Mouse (Mus musculus) hindbrain, embryonic 16.5 days (tissue): ENCODE results near the gene Sema5a. TPM values are rescaled to one million over a fixed set of nuclear protein-coding genes. Genes with fewer than 3 reads are reported as not detected.

Source experiments
- ATAC-seq: fragments of 200-750 bp; cut with Nextera tagmentation; 2 replicates; pipeline ENCODE4 v1.8.0; 2017; ENCODE audit warnings: moderate TSS enrichment, moderate library complexity
- H3K27ac ChIP-seq: fragments of 300-500 bp; sonication (generic); 2 replicates; pipeline ENCODE4 v1.5.1; 2014; ENCODE audit warnings: low read depth, mild to moderate bottlenecking, control low read depth, low read length, moderate library complexity
- H3K27me3 ChIP-seq: fragments of 300-500 bp; sonication (generic); replicated peaks from 2 replicates; pipeline ENCODE4 v1.6.1; 2014; ENCODE audit warnings: low read length; ENCODE audit not compliant: control insufficient read depth, insufficient read depth
- H3K36me3 ChIP-seq: fragments of 300-500 bp; sonication (generic); 2 replicates; pipeline ENCODE4 v1.6.1; 2014; ENCODE audit warnings: mild to moderate bottlenecking, low read length, moderate library complexity, mixed read lengths; ENCODE audit not compliant: control insufficient read depth, insufficient read depth
- H3K4me1 ChIP-seq: fragments of 300-500 bp; sonication (generic); 2 replicates; pipeline ENCODE4 v1.6.1; 2014; ENCODE audit warnings: low read depth, low read length; ENCODE audit not compliant: control insufficient read depth, insufficient read depth
- H3K4me2 ChIP-seq: fragments of 300-500 bp; sonication (generic); 2 replicates; pipeline ENCODE4 v1.6.1; 2014; ENCODE audit warnings: mild to moderate bottlenecking, low read length, control low read depth, moderate library complexity
- H3K4me3 ChIP-seq: fragments of 300-500 bp; sonication (generic); 2 replicates; pipeline ENCODE4 v1.5.1; 2014; ENCODE audit warnings: mild to moderate bottlenecking, low read length, control low read depth, moderate library complexity
- H3K9ac ChIP-seq: fragments of 300-500 bp; sonication (generic); 2 replicates; pipeline ENCODE4 v1.6.1; 2014; ENCODE audit warnings: low read depth, mild to moderate bottlenecking, control low read depth, low read length, moderate library complexity
- H3K9me3 ChIP-seq: fragments of 300-500 bp; sonication (generic); 2 replicates; pipeline ENCODE4 v1.6.1; 2014; ENCODE audit warnings: mild to moderate bottlenecking, low read length, moderate library complexity; ENCODE audit not compliant: control insufficient read depth
- WGBS: fragments of 180-500 bp; shearing (Covaris S2); extraction: QIAGEN DNeasy Blood & Tissue Kit; methylation state at CpG from one replicate; pipeline ENCODE4 v1.1.7; 2014; 5-methylcytosine and 5-hydroxymethylcytosine counted together
- polyA plus RNA-seq: library from polyadenylated mRNA; unstranded; fragments of >200 nt; fragmentation: Nextera tagmentation; extraction: Ambion mirVana; gene quantifications from 2 replicates; pipeline ENCODE4 v1.2.1, GENCODE M21; 2015

The Sema5a gene
- polyA plus RNA-seq, 1 experiment from 2014 or later: 10.1 TPM

- no peak for ATAC-seq
- 83% methylated on average over 3 of the region's 3 CpGs for WGBS
- no peak overlapping the region for H3K9ac ChIP-seq
Measured at GRCm38 (mm10) chr15:32654046-32654445, 409.4 kb downstream of the Sema5a start.

GRCm38 (mm10) chr15:32656017-32656416 is 411.4 kb downstream of the Sema5a start:
- Histone ChIP-seq H3K4me2 (no peak overlapping the region), H3K9ac (no peak overlapping the region), H3K27me3 (no peaks in the 10 kb centered on the region), H3K27ac (no peak overlapping the region), H3K4me3 (no peak overlapping the region), H3K4me1 (no peaks in the 10 kb centered on the region), H3K36me3 (no peaks in the 10 kb centered on the region), H3K9me3 (no peaks in the 10 kb centered on the region)
- WGBS: 62% methylated on average over 4 of the region's 4 CpGs
- no peak for ATAC-seq

More at GRCm38 (mm10) chr15:32654046-32654445, 409.4 kb downstream of the Sema5a start:
- Histone ChIP-seq H3K27ac (no peak overlapping the region), H3K27me3 (no peaks in the 10 kb centered on the region), H3K4me2 (no peak overlapping the region), H3K36me3 (no peaks in the 10 kb centered on the region), H3K4me1 (no peaks in the 10 kb centered on the region), H3K9me3 (no peaks in the 10 kb centered on the region), H3K4me3 (no peak overlapping the region)

- Histone ChIP-seq H3K9me3 (no peaks in the 10 kb centered on the region), H3K27ac (no peak overlapping the region), H3K4me2 (no peak overlapping the region), H3K36me3 (no peaks in the 10 kb centered on the region), H3K27me3 (no peaks in the 10 kb centered on the region), H3K9ac (no peak overlapping the region), H3K4me3 (no peak overlapping the region), H3K4me1 (no peaks in the 10 kb centered on the region)
- ATAC-seq: no peak
- 84% methylated on average over 1 of the region's 1 CpGs for WGBS
Measured at GRCm38 (mm10) chr15:32676446-32676845, 431.8 kb downstream of the Sema5a start.

- no peak for ATAC-seq
- Histone ChIP-seq H3K27me3 (no peaks in the 10 kb centered on the region), H3K4me3 (no peak overlapping the region), H3K4me2 (no peak overlapping the region), H3K9me3 (no peaks in the 10 kb centered on the region), H3K4me1 (no peaks in the 10 kb centered on the region), H3K36me3 (no peaks in the 10 kb centered on the region), H3K9ac (no peak overlapping the region), H3K27ac (no peak overlapping the region)
- 78% methylated on average over 4 of the region's 4 CpGs for WGBS
Measured at GRCm38 (mm10) chr15:32685152-32685551, 440.5 kb downstream of the Sema5a start.

- H3K9ac ChIP-seq: no peak overlapping the region
- no peaks in the 10 kb centered on the region for H3K27me3 ChIP-seq
- H3K27ac ChIP-seq: no peak overlapping the region
- no peak for ATAC-seq
- H3K36me3 ChIP-seq: no peaks in the 10 kb centered on the region
- no peak overlapping the region for H3K4me3 ChIP-seq
- no peak overlapping the region for H3K4me2 ChIP-seq
- no peaks in the 10 kb centered on the region for H3K9me3 ChIP-seq
- no peaks in the 10 kb centered on the region for H3K4me1 ChIP-seq
Measured at GRCm38 (mm10) chr15:32691021-32691420, 446.4 kb downstream of the Sema5a start.

GRCm38 (mm10) chr15:32693006-32693405 is 448.4 kb downstream of the Sema5a start:
- H3K4me2 ChIP-seq: no peak overlapping the region
- H3K27ac ChIP-seq: no peak overlapping the region
- ATAC-seq: no peak
- no peak overlapping the region for H3K9ac ChIP-seq
- WGBS: 91% methylated on average over 2 of the region's 2 CpGs
- no peaks in the 10 kb centered on the region for H3K27me3 ChIP-seq
- no peaks in the 10 kb centered on the region for H3K4me1 ChIP-seq
- H3K9me3 ChIP-seq: no peaks in the 10 kb centered on the region
- no peak overlapping the region for H3K4me3 ChIP-seq
- no peaks in the 10 kb centered on the region for H3K36me3 ChIP-seq

GRCm38 (mm10) chr15:32717298-32717985 is 472.8 kb downstream of the Sema5a start:
- H3K27me3 ChIP-seq: no peaks in the 10 kb centered on the region
- H3K4me1 ChIP-seq: no peaks in the 10 kb centered on the region
- ATAC-seq: no peak
- H3K4me3 ChIP-seq: no peak overlapping the region
- H3K9me3 ChIP-seq: no peaks in the 10 kb centered on the region
- H3K9ac ChIP-seq: no peak overlapping the region
- 87% methylated on average over 4 of the region's 4 CpGs for WGBS
- no peak overlapping the region for H3K4me2 ChIP-seq
- no peaks in the 10 kb centered on the region for H3K36me3 ChIP-seq
- H3K27ac ChIP-seq: no peak overlapping the region

- H3K27me3 ChIP-seq: no peaks in the 10 kb centered on the region
- no peaks in the 10 kb centered on the region for H3K9me3 ChIP-seq
- peak; percentile 98 for ATAC-seq
Measured at GRCm38 (mm10) chr15:32718293-32718963, 473.8 kb downstream of the Sema5a start.

GRCm38 (mm10) chr15:32718964-32719311 is 474.3 kb downstream of the Sema5a start:
- Histone ChIP-seq H3K4me2 (no peak overlapping the region), H3K36me3 (no peaks in the 10 kb centered on the region), H3K27me3 (no peaks in the 10 kb centered on the region), H3K4me1 (no peaks in the 10 kb centered on the region), H3K9me3 (no peaks in the 10 kb centered on the region), H3K9ac (no peak overlapping the region), H3K27ac (no peak overlapping the region), H3K4me3 (no peak overlapping the region)
- ATAC-seq: peak; percentile 42; the same call in 1 of the 2 replicates
- WGBS: 96% methylated on average over 1 of the region's 1 CpGs

More at GRCm38 (mm10) chr15:32718293-32718963, 473.8 kb downstream of the Sema5a start:
- H3K4me3 ChIP-seq: no peak overlapping the region
- H3K4me1 ChIP-seq: no peaks in the 10 kb centered on the region
- no peak overlapping the region for H3K9ac ChIP-seq
- H3K27ac ChIP-seq: no peak overlapping the region
- 41% methylated on average over 4 of the region's 4 CpGs for WGBS
- no peak overlapping the region for H3K4me2 ChIP-seq
- H3K36me3 ChIP-seq: no peaks in the 10 kb centered on the region
